Mouse (Mus musculus) hindbrain, embryonic 11.5 days (tissue): ENCODE results near the gene Zfp987. TPM values are rescaled to one million over a fixed set of nuclear protein-coding genes. Genes with fewer than 3 reads are reported as not detected.
"Not testable (repeated sequence)": the region's sequence is repeated elsewhere in the genome, so short reads cannot be mapped to it uniquely, and the experiment has no call there.

ENCODE experiments used
- ATAC-seq: fragments of 200-750 bp; cut with Nextera tagmentation; 2 replicates; pipeline ENCODE4 v1.8.0; 2017; ENCODE audit warnings: mild to moderate bottlenecking, moderate TSS enrichment, moderate library complexity; ENCODE audit not compliant: low FRiP score
- DNase-seq: peaks from one replicate; pipeline ENCODE4 v3.0.0-alpha.2; 2015; ENCODE audit warnings: low spot score
- H3K27ac ChIP-seq: fragments of 300-500 bp; sonication (generic); 2 replicates; pipeline ENCODE4 v1.5.1; 2014; ENCODE audit warnings: mild to moderate bottlenecking, low read depth, low read length
- H3K27me3 ChIP-seq: fragments of 300-500 bp; sonication (generic); 2 replicates; pipeline ENCODE4 v1.6.1; 2014; ENCODE audit warnings: mild to moderate bottlenecking, low read length, moderate library complexity, mixed read lengths; ENCODE audit not compliant: control insufficient read depth, insufficient read depth
- H3K36me3 ChIP-seq: fragments of 300-500 bp; sonication (generic); 2 replicates; pipeline ENCODE4 v1.6.1; 2014; ENCODE audit warnings: mild to moderate bottlenecking, low read length, moderate library complexity, mixed read lengths; ENCODE audit not compliant: control insufficient read depth, insufficient read depth
- H3K4me1 ChIP-seq: fragments of 300-500 bp; sonication (generic); replicated peaks from 2 replicates; pipeline ENCODE4 v1.6.1; 2014; ENCODE audit warnings: low read length, mixed read lengths; ENCODE audit not compliant: control insufficient read depth, insufficient read depth
- H3K4me2 ChIP-seq: fragments of 300-500 bp; sonication (generic); replicated peaks from 2 replicates; pipeline ENCODE4 v1.6.1; 2014; ENCODE audit warnings: mild to moderate bottlenecking, low read depth, low read length
- H3K4me3 ChIP-seq: fragments of 300-500 bp; sonication (generic); 2 replicates; pipeline ENCODE4 v1.5.1; 2014; ENCODE audit warnings: low read depth, low read length
- H3K9ac ChIP-seq: fragments of 300-500 bp; sonication (generic); 2 replicates; pipeline ENCODE4 v1.6.1; 2014; ENCODE audit warnings: low read depth, low read length
- H3K9me3 ChIP-seq: fragments of 300-500 bp; sonication (generic); 2 replicates; pipeline ENCODE4 v1.6.1; 2016; ENCODE audit warnings: low read length; ENCODE audit not compliant: control insufficient read depth
- WGBS: fragments of 180-500 bp; shearing (Covaris S2); extraction: QIAGEN DNeasy Blood & Tissue Kit; methylation state at CpG from one replicate; pipeline ENCODE4 v1.1.7; 2014; 5-methylcytosine and 5-hydroxymethylcytosine counted together
- polyA plus RNA-seq: library from polyadenylated mRNA; unstranded; fragments of >200 nt; fragmentation: Nextera tagmentation; extraction: Ambion mirVana; gene quantifications from 2 replicates; pipeline ENCODE4 v1.2.1, GENCODE M21; 2014

The Zfp987 gene
- not detected in 2 replicates for polyA plus RNA-seq

DNA sequence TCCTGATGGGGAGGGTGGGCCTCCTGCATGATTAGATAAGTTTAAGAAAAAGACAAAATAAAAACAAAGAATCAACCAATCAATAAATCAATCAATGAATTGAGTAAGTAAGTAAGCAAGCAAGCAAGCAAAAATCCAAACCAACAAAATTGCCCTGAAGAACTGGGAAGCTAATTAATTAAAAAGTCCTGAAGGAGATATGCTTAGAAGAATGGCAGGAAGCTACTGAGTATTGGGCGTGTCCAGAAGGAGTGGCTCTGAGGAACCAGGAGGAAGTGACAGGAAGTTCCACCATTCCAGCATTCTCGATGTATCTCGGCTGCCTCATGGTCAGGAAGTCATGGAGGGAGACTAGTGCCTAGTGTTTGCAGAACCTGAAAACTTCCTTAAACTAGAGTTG is at the start of gene Zfp987:
Zfp987 (plus strand) TSS at position 301 of the 400 bp plus-strand sequence.
- not testable (repeated sequence) for H3K4me2 ChIP-seq, ATAC-seq, H3K36me3 ChIP-seq, DNase-seq, H3K9ac ChIP-seq, H3K4me3 ChIP-seq, H3K27ac ChIP-seq, H3K27me3 ChIP-seq, H3K9me3 ChIP-seq, H3K4me1 ChIP-seq
- 85% methylated on average over 1 of the region's 3 CpGs for WGBS

DNA sequence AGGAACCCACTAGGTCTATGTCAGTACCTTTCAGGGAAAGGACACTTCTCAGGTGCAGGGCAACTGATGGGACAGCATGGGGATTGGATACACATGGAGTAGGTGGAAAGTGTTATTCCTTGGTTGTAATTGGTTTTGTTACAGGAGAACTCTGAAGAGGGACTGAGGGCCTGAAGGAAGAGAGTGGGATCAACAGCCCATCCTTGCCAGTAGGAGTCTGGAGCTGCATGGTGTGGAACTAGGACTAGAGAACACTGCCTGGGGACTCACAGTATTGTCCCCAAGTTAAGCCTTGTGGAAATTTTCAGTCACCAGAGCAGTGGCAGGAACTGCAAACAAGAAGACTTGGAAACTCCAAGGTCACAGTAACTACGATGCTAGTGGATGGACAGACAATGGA is 44.6 kb upstream of the Zfp987 start:
- WGBS = 91% methylated on average over 1 of the region's 1 CpGs
- DNase-seq, ATAC-seq: not testable (repeated sequence)

DNA sequence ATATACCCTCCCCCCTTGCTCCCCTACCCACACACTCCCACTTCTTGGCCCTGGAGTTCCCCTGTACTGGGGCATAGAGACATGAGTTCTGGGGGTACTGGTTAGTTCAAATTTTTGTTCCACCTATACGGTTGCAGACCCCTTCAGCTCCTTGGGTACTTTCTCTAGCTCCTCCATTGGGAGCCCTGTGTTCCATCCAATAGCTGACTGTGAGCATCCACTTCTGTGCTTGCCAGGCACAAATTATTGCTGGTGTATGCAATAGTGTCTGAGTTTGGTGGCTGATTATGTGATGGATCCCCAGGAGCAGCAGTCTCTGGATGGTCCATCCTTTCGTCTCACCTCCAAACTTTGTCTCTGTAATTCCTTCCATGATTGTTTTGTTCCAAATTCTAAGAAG is 43.7 kb upstream of the Zfp987 start:
- H3K36me3 ChIP-seq, H3K27me3 ChIP-seq, H3K4me2 ChIP-seq, H3K9me3 ChIP-seq, DNase-seq, H3K27ac ChIP-seq, H3K4me3 ChIP-seq, H3K9ac ChIP-seq, H3K4me1 ChIP-seq, ATAC-seq: not testable (repeated sequence)
- WGBS = 88% methylated on average over 2 of the region's 2 CpGs

More for the DNA sequence above, 44.6 kb upstream of the Zfp987 start:
- not testable (repeated sequence) for H3K36me3 ChIP-seq, H3K9ac ChIP-seq, H3K27ac ChIP-seq, H3K4me3 ChIP-seq, H3K4me2 ChIP-seq, H3K27me3 ChIP-seq, H3K9me3 ChIP-seq, H3K4me1 ChIP-seq

- H3K9ac ChIP-seq = no peak overlapping the region
- DNase-seq (no peak), ATAC-seq (no peak)
- H3K36me3 ChIP-seq = no peaks in the 10 kb centered on the region
- peaks cover 9% of the 10 kb centered on the region; the same call in 1 of the 2 replicates for H3K9me3 ChIP-seq
- WGBS = 81% methylated on average over 2 of the region's 2 CpGs
- no peaks in the 10 kb centered on the region for H3K4me1 ChIP-seq
- no peak overlapping the region for H3K4me2 ChIP-seq
- no peak overlapping the region for H3K4me3 ChIP-seq
- H3K27ac ChIP-seq = no peak overlapping the region
- H3K27me3 ChIP-seq = no peaks in the 10 kb centered on the region
Observed at GRCm38 (mm10) chr4:146055335-146055734, 41.8 kb upstream of the Zfp987 start.

DNA sequence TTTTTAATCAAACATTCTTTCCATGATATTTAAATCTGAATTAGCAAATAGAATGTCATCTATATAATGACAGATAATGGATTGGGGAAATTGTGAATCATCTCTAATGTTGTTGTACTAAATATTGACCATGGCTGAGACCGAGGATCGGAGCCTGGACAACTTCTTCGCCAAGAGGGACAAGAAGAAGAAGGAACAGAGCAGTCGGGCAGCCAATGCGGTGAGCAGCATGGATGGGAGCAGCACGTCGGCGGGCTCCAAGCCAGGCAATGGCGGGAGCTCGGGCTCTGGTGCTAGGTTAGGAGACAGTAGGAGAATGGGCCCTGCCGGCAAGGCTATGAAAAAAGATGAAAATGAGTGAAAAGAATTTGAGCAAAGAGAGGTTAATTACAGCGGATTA is 38.5 kb upstream of the Zfp987 start:
- H3K4me3 ChIP-seq, H3K4me2 ChIP-seq, H3K27ac ChIP-seq, DNase-seq, ATAC-seq, H3K4me1 ChIP-seq, H3K9me3 ChIP-seq, H3K36me3 ChIP-seq, H3K27me3 ChIP-seq, H3K9ac ChIP-seq: not testable (repeated sequence)
- WGBS = 95% methylated on average over 12 of the region's 12 CpGs

DNA sequence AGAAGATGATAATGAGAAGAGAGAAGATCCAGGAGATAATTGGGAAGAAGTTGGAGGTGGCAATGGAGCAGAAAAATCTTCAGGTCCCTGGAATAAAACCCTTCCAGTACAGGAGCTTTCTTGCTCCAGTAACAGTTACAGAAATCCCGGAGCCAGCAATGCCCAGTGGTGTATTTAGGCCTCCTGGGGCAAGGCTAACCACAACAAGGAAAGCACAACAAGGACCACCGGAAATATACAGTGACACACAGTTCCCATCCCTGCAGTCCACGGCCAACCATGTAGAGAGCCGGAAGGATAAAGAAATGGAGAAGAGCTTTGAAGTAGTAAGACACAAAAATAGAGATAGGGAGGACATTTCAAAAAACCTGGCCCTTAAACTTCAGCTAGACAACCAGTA is 38.0 kb upstream of the Zfp987 start:
- not testable (repeated sequence) for H3K4me2 ChIP-seq, H3K27me3 ChIP-seq, ATAC-seq, H3K9me3 ChIP-seq, H3K4me3 ChIP-seq, H3K9ac ChIP-seq, DNase-seq, H3K4me1 ChIP-seq, H3K36me3 ChIP-seq, H3K27ac ChIP-seq
- WGBS = 91% methylated on average over 4 of the region's 4 CpGs

DNA sequence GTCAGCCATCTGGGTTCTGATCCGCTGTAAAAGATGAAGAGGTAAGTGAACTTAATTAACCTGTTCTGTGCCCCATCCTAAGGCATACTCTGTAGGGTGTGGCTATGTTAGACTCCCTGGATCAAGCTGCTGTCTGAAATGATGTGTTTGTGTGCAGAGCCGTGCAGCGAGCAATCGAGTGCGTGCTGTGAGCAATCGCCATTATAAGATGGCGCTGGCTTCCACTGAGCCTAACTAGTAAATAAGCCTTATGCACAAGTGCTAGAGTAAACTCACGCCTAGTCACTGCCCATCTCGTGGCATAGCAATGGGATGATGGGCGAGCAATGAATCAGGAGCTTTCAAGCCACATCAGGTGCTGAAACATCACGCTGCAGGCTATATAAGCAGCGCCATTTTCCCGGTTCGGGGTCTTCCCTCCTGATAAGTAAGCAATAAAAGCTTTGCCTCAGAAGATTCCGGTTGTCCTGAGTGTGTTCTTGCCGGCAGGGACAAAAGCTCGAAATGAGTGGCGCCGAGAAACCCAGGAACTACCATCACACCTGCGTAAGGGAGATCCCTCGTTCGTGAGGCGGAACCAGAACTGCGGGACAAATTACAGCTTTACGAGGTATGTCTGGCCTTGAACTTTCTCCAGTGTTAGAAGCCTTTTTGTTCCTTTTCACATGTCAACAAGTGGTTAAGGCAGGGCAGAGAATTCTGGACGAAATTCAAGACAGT is 37.0 kb upstream of the Zfp987 start:
- H3K4me2 ChIP-seq, H3K4me3 ChIP-seq, H3K27ac ChIP-seq, DNase-seq, H3K27me3 ChIP-seq, H3K4me1 ChIP-seq, H3K9ac ChIP-seq, H3K36me3 ChIP-seq, ATAC-seq, H3K9me3 ChIP-seq: not testable (repeated sequence)
- WGBS = 92% methylated on average over 25 of the region's 26 CpGs

- not testable (repeated sequence) for H3K9ac ChIP-seq, H3K36me3 ChIP-seq, H3K27ac ChIP-seq, H3K4me1 ChIP-seq, H3K9me3 ChIP-seq, H3K4me2 ChIP-seq, H3K27me3 ChIP-seq, ATAC-seq, H3K4me3 ChIP-seq, DNase-seq
- 95% methylated on average over 10 of the region's 11 CpGs for WGBS
Observed at GRCm38 (mm10) chr4:146061082-146061481, 36.0 kb upstream of the Zfp987 start.

- ATAC-seq, H3K9me3 ChIP-seq, H3K27me3 ChIP-seq, H3K36me3 ChIP-seq, H3K4me3 ChIP-seq, H3K4me1 ChIP-seq, H3K9ac ChIP-seq, H3K4me2 ChIP-seq, DNase-seq, H3K27ac ChIP-seq: not testable (repeated sequence)
- 93% methylated on average over 12 of the region's 12 CpGs for WGBS
Observed at GRCm38 (mm10) chr4:146062021-146062420, 35.1 kb upstream of the Zfp987 start.
